22 mouse cellular contexts compared by ENCODE assay signal in the genomic region with DNA sequence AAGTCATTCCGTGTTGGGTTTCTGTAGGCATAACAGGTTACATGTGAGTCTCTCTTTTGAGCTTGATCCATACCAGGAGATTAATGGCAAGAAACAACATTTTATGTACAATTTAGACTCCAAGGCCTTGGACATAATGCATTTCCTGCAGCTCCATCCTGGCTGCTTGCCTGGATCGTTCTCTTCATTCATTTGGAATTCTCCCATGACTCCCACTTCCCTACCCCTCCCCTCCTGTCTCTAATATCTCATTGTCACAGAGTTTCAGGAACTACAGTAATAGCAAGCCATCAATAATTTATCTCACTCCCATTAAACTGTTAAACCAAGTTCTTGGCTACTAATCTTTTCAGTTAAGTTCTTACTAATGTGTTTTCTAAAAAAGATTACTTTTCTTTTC. TPM values are rescaled to one million over a fixed set of nuclear protein-coding genes. Genes with fewer than 3 reads are reported as not detected.
DNase-seq lines count a peak whose midpoint lies in the region; ATAC-seq lines count a peak whose summit lies in the region.
"Had no signal": no experiment of that assay in that cellular context is flagged by ENCODE, and none has a peak within 500 bp of the region (broad histone marks: within the 10 kb centered on the region; RNA-seq: fewer than 3 reads in every experiment).

No protein-coding gene starts in this region.

- peak; percentile 79 for ATAC-seq in kidney, embryonic 15.5 days (replicated peaks; ENCODE audit: low FRiP score)
- ATAC-seq in forebrain, embryonic 12.5 days (ENCODE audit: low FRiP score), result no peak
- ATAC-seq: liver, embryonic 12.5 days had no signal

- H3K27me3 ChIP-seq in kidney, embryonic 15.5 days, result no peaks in the 10 kb centered on the region
- no peaks in the 10 kb centered on the region for H3K27me3 ChIP-seq in forebrain, embryonic 12.5 days
- H3K27me3 ChIP-seq: embryonic facial prominence, embryonic 12.5 days; liver, embryonic 12.5 days; midbrain, embryonic 12.5 days had no signal

- H3K9ac ChIP-seq in kidney, embryonic 15.5 days, result no peak overlapping the region
- no peak overlapping the region for H3K9ac ChIP-seq in forebrain, embryonic 12.5 days
- H3K9ac ChIP-seq: embryonic facial prominence, embryonic 12.5 days; liver, embryonic 12.5 days; midbrain, embryonic 12.5 days had no signal

- H3K4me1 ChIP-seq in kidney, embryonic 15.5 days, result no peaks in the 10 kb centered on the region
- no peaks in the 10 kb centered on the region for H3K4me1 ChIP-seq in forebrain, embryonic 12.5 days
- H3K4me1 ChIP-seq: embryonic facial prominence, embryonic 12.5 days; liver, embryonic 12.5 days; midbrain, embryonic 12.5 days had no signal

- no peak overlapping the region for H3K27ac ChIP-seq in kidney, embryonic 15.5 days
- no peak overlapping the region for H3K27ac ChIP-seq in forebrain, embryonic 12.5 days
- H3K27ac ChIP-seq: embryonic facial prominence, embryonic 12.5 days; heart, adult 2 months; liver, embryonic 12.5 days; macrophage; midbrain, embryonic 12.5 days had no signal

- peak; percentile 1 for DNase-seq in heart, adult 8-10 months (ENCODE audit: low spot score)
- DNase-seq in heart, adult 11 months, result no peak
- peak; percentile 1 to 33 for DNase-seq in layer of hippocampus, adult 18-20 months (ENCODE audit: low spot score in 2 of 2)
- DNase-seq in layer of hippocampus, adult 9-10 months (ENCODE audit: low spot score), result no peak
- DNase-seq in kidney, postnatal 25 days, result peak; percentile 37 to 39
- DNase-seq: cerebellum, adult 11-12 months; heart, adult 2 months; heart, postnatal 36 days; retina, postnatal 1 day; thymus, adult 2 months had no signal

- no peaks in the 10 kb centered on the region for H3K9me3 ChIP-seq in kidney, embryonic 15.5 days (replicated peaks)
- H3K9me3 ChIP-seq in forebrain, embryonic 12.5 days, result no peaks in the 10 kb centered on the region
- H3K9me3 ChIP-seq: embryonic facial prominence, embryonic 12.5 days; liver, embryonic 12.5 days; midbrain, embryonic 12.5 days had no signal

- no peaks in the 10 kb centered on the region for H3K36me3 ChIP-seq in kidney, embryonic 15.5 days
- no peaks in the 10 kb centered on the region for H3K36me3 ChIP-seq in forebrain, embryonic 12.5 days (replicated peaks)
- H3K36me3 ChIP-seq: embryonic facial prominence, embryonic 12.5 days; liver, embryonic 12.5 days; midbrain, embryonic 12.5 days had no signal

- no peak overlapping the region for H3K4me3 ChIP-seq in kidney, embryonic 15.5 days (replicated peaks)
- H3K4me3 ChIP-seq in forebrain, embryonic 12.5 days (replicated peaks), result no peak overlapping the region
- H3K4me3 ChIP-seq: embryonic facial prominence, embryonic 12.5 days; heart, adult 2 months; liver, embryonic 12.5 days; midbrain, embryonic 12.5 days; myocyte had no signal

- no peak overlapping the region for H3K4me2 ChIP-seq in kidney, embryonic 15.5 days
- no peak overlapping the region for H3K4me2 ChIP-seq in forebrain, embryonic 12.5 days
- H3K4me2 ChIP-seq: embryonic facial prominence, embryonic 12.5 days; liver, embryonic 12.5 days; midbrain, embryonic 12.5 days had no signal

- 60% methylated on average over 2 of the region's 2 CpGs for WGBS in kidney, embryonic 15.5 days
- 90% methylated on average over 2 of the region's 2 CpGs for WGBS in forebrain, embryonic 12.5 days

RNA-seq across cellular contexts. Expression of gene Olfr456, which starts 16.5 kb away (rescaled TPM):
- not detected for total RNA-seq in heart, adult 8-10 months (2022)
- total RNA-seq in layer of hippocampus, adult 18-20 months (2021), result not detected
- polyA plus RNA-seq in kidney, embryonic 15.5 days (2015; fragmentation: Nextera tagmentation; extraction: Ambion mirVana), result not detected in 2 replicates
- not detected in 2 replicates for polyA plus RNA-seq in forebrain, embryonic 12.5 days (2016; fragmentation: Nextera tagmentation; extraction: Ambion mirVana)
- total RNA-seq: heart, adult 2 months; heart, postnatal 36 days; layer of hippocampus, postnatal 14 days; left cerebral cortex, postnatal 36 days; neutrophil, adult 5-6 weeks had no signal
- polyA plus RNA-seq: embryonic facial prominence, embryonic 12.5 days; heart, adult 2 months; liver, embryonic 12.5 days; macrophage; midbrain, embryonic 12.5 days; small intestine, adult 2 months; stomach, embryonic 14.5 days; thymus, adult 2 months had no signal

RNA-seq across cellular contexts. Expression of gene Olfr457, which starts 27.3 kb away (rescaled TPM):
- total RNA-seq in heart, adult 8-10 months (2022), result not detected
- total RNA-seq in layer of hippocampus, adult 18-20 months (2021), result not detected
- 0.04 TPM in 1 of 2 replicates, not detected in the other for polyA plus RNA-seq in kidney, embryonic 15.5 days (2015; fragmentation: Nextera tagmentation; extraction: Ambion mirVana)
- 0.08 TPM in 1 of 2 replicates, not detected in the other for polyA plus RNA-seq in forebrain, embryonic 12.5 days (2016; fragmentation: Nextera tagmentation; extraction: Ambion mirVana)
- total RNA-seq: heart, adult 2 months; heart, postnatal 36 days; layer of hippocampus, postnatal 14 days; left cerebral cortex, postnatal 36 days had no signal
- polyA plus RNA-seq: embryonic facial prominence, embryonic 12.5 days; heart, adult 2 months; liver, embryonic 12.5 days; macrophage; midbrain, embryonic 12.5 days; small intestine, adult 2 months; stomach, embryonic 14.5 days; thymus, adult 2 months had no signal

RNA-seq across cellular contexts. Expression of gene Olfr458, which starts 38.5 kb away (rescaled TPM):
- not detected for total RNA-seq in heart, adult 8-10 months (2022)
- not detected for total RNA-seq in layer of hippocampus, adult 18-20 months (2021)
- polyA plus RNA-seq in kidney, embryonic 15.5 days (2015; fragmentation: Nextera tagmentation; extraction: Ambion mirVana), result not detected in 2 replicates
- not detected in 2 replicates for polyA plus RNA-seq in forebrain, embryonic 12.5 days (2016; fragmentation: Nextera tagmentation; extraction: Ambion mirVana)
- total RNA-seq: heart, adult 2 months; heart, postnatal 36 days; layer of hippocampus, postnatal 14 days; left cerebral cortex, postnatal 36 days had no signal
- polyA plus RNA-seq: embryonic facial prominence, embryonic 12.5 days; heart, adult 2 months; liver, embryonic 12.5 days; macrophage; midbrain, embryonic 12.5 days; myocyte; small intestine, adult 2 months; stomach, embryonic 14.5 days; thymus, adult 2 months had no signal

RNA-seq across cellular contexts. Expression of gene Olfr455, which starts 43.9 kb away (rescaled TPM):
- not detected for total RNA-seq in heart, adult 8-10 months (2022)
- not detected for total RNA-seq in layer of hippocampus, adult 18-20 months (2021)
- not detected in 2 replicates for polyA plus RNA-seq in kidney, embryonic 15.5 days (2015; fragmentation: Nextera tagmentation; extraction: Ambion mirVana)
- not detected in 2 replicates for polyA plus RNA-seq in forebrain, embryonic 12.5 days (2016; fragmentation: Nextera tagmentation; extraction: Ambion mirVana)
- total RNA-seq: heart, adult 2 months; heart, postnatal 36 days; layer of hippocampus, postnatal 14 days; left cerebral cortex, postnatal 36 days; neutrophil, adult 5-6 weeks had no signal
- polyA plus RNA-seq: embryonic facial prominence, embryonic 12.5 days; heart, adult 2 months; liver, embryonic 12.5 days; macrophage; midbrain, embryonic 12.5 days; myocyte; small intestine, adult 2 months; stomach, embryonic 14.5 days; thymus, adult 2 months had no signal

Comparison
In these comparisons a context has a peak if more than half of its experiments do, and no peak if none do; other contexts are left out.
1. DNase-seq: peak in heart, adult 8-10 months (single experiment), layer of hippocampus, adult 18-20 months (2 of 2) and kidney, postnatal 25 days (2 of 2); none in heart, adult 11 months (single experiment) and layer of hippocampus, adult 9-10 months (single experiment).